Mouse (Mus musculus) midbrain, embryonic 13.5 days (tissue): ENCODE measurements around the gene Bbs9. TPM values are rescaled to one million over a fixed set of nuclear protein-coding genes. Genes with fewer than 3 reads are reported as not detected.

Experiments used
- ATAC-seq: fragments of 200-750 bp; cut with Nextera tagmentation; 2 replicates; pipeline ENCODE4 v1.8.0; 2017; ENCODE audit warnings: mild to moderate bottlenecking, moderate TSS enrichment, moderate library complexity
- H3K27ac ChIP-seq: fragments of 300-500 bp; sonication (generic); 2 replicates; pipeline ENCODE4 v1.5.1; 2015; ENCODE audit warnings: inconsistent platforms, mild to moderate bottlenecking, moderate library complexity
- H3K27me3 ChIP-seq: fragments of 300-500 bp; sonication (generic); 2 replicates; pipeline ENCODE4 v1.6.1; 2015; ENCODE audit warnings: mild to moderate bottlenecking, inconsistent platforms
- H3K36me3 ChIP-seq: fragments of 300-500 bp; sonication (generic); 2 replicates; pipeline ENCODE4 v1.6.1; 2015; ENCODE audit warnings: mild to moderate bottlenecking, inconsistent platforms
- H3K4me1 ChIP-seq: fragments of 300-500 bp; sonication (generic); replicated peaks from 2 replicates; pipeline ENCODE4 v1.6.1; 2015; ENCODE audit warnings: inconsistent platforms
- H3K4me2 ChIP-seq: fragments of 300-500 bp; sonication (generic); replicated peaks from 2 replicates; pipeline ENCODE4 v1.6.1; 2015; ENCODE audit warnings: moderate library complexity, mild to moderate bottlenecking, inconsistent platforms
- H3K4me3 ChIP-seq: fragments of 300-500 bp; sonication (generic); replicated peaks from 2 replicates; pipeline ENCODE4 v1.5.1; 2015; ENCODE audit warnings: mild to moderate bottlenecking, inconsistent platforms
- H3K9ac ChIP-seq: fragments of 300-500 bp; sonication (generic); replicated peaks from 2 replicates; pipeline ENCODE4 v1.6.1; 2015; ENCODE audit warnings: mild to moderate bottlenecking, inconsistent platforms
- H3K9me3 ChIP-seq: fragments of 300-500 bp; sonication (generic); 2 replicates; pipeline ENCODE4 v1.6.1; 2016; ENCODE audit warnings: mild to moderate bottlenecking, inconsistent platforms
- WGBS: fragments of 180-500 bp; shearing (Covaris S2); methylation state at CpG from one replicate; pipeline ENCODE4 v1.1.7; 2015; 5-methylcytosine and 5-hydroxymethylcytosine counted together
- polyA plus RNA-seq: library from polyadenylated mRNA; unstranded; fragments of >200 nt; fragmentation: Nextera tagmentation; extraction: Ambion mirVana; gene quantifications from 2 replicates; pipeline ENCODE4 v1.2.1, GENCODE M21; 2015

Gene Bbs9
- polyA plus RNA-seq, 1 experiment from 2014 or later, result 22.5 TPM

GRCm38 (mm10) chr9:22875231-22875630 lies 399.7 kb downstream of the Bbs9 start:
- Histone ChIP-seq H3K4me3 (no peak overlapping the region), H3K27me3 (no peaks in the 10 kb centered on the region), H3K4me1 (no peaks in the 10 kb centered on the region), H3K4me2 (no peak overlapping the region), H3K9ac (no peak overlapping the region), H3K27ac (no peak overlapping the region), H3K36me3 (no peaks in the 10 kb centered on the region), H3K9me3 (no peaks in the 10 kb centered on the region)
- no peak for ATAC-seq
- 82% methylated on average over 1 of the region's 1 CpGs for WGBS

- WGBS, result 94% methylated on average over 3 of the region's 3 CpGs
- H3K36me3 ChIP-seq, result no peaks in the 10 kb centered on the region
- no peak for ATAC-seq
- H3K9me3 ChIP-seq, result no peaks in the 10 kb centered on the region
- no peak overlapping the region for H3K27ac ChIP-seq
- no peak overlapping the region for H3K4me3 ChIP-seq
- H3K27me3 ChIP-seq, result no peaks in the 10 kb centered on the region
- H3K4me2 ChIP-seq, result no peak overlapping the region
- H3K4me1 ChIP-seq, result no peaks in the 10 kb centered on the region
- no peak overlapping the region for H3K9ac ChIP-seq
These were observed 403.8 kb downstream of the Bbs9 start for GRCm38 (mm10) chr9:22879266-22879665.

- Histone ChIP-seq H3K9ac (no peak overlapping the region), H3K4me3 (no peak overlapping the region), H3K27me3 (no peaks in the 10 kb centered on the region), H3K9me3 (no peaks in the 10 kb centered on the region), H3K36me3 (no peaks in the 10 kb centered on the region), H3K4me1 (no peaks in the 10 kb centered on the region), H3K27ac (no peak overlapping the region), H3K4me2 (no peak overlapping the region)
- ATAC-seq, result no peak
- 83% methylated on average over 4 of the region's 4 CpGs for WGBS
These were observed 410.8 kb downstream of the Bbs9 start for GRCm38 (mm10) chr9:22886351-22886750.

- ATAC-seq, result no peak
- Histone ChIP-seq H3K36me3 (no peaks in the 10 kb centered on the region), H3K4me3 (no peak overlapping the region), H3K27ac (no peak overlapping the region), H3K27me3 (no peaks in the 10 kb centered on the region), H3K4me2 (no peak overlapping the region), H3K9ac (no peak overlapping the region), H3K9me3 (no peaks in the 10 kb centered on the region), H3K4me1 (no peaks in the 10 kb centered on the region)
- WGBS, result 80% methylated on average over 3 of the region's 3 CpGs
These were observed 429.9 kb downstream of the Bbs9 start for GRCm38 (mm10) chr9:22905434-22905833.

GRCm38 (mm10) chr9:22916808-22917207 lies 441.3 kb downstream of the Bbs9 start:
- H3K36me3 ChIP-seq, result no peaks in the 10 kb centered on the region
- H3K27ac ChIP-seq, result no peak overlapping the region
- no peak overlapping the region for H3K4me3 ChIP-seq
- H3K4me2 ChIP-seq, result no peak overlapping the region
- ATAC-seq, result no peak
- no peak overlapping the region for H3K9ac ChIP-seq
- no peaks in the 10 kb centered on the region for H3K9me3 ChIP-seq
- H3K4me1 ChIP-seq, result no peaks in the 10 kb centered on the region
- H3K27me3 ChIP-seq, result no peaks in the 10 kb centered on the region

- Histone ChIP-seq H3K4me2 (no peak overlapping the region), H3K9me3 (no peaks in the 10 kb centered on the region), H3K27ac (no peak overlapping the region), H3K36me3 (no peaks in the 10 kb centered on the region), H3K4me3 (no peak overlapping the region), H3K4me1 (no peaks in the 10 kb centered on the region), H3K27me3 (no peaks in the 10 kb centered on the region), H3K9ac (no peak overlapping the region)
- ATAC-seq, result no peak
These were observed 460.1 kb downstream of the Bbs9 start for GRCm38 (mm10) chr9:22935645-22936044.

Other genes starting within 250 kb of the Bbs9 start
- gene Zfp599, start 215.8 kb upstream of the Bbs9 start, polyA plus RNA-seq, result 9.7 and 10.0 TPM in 2 replicates
- 39.9 and 43.3 TPM in 2 replicates for gene Zfp810, start 168.1 kb upstream of the Bbs9 start, polyA plus RNA-seq
- gene Anln, start 86.5 kb upstream of the Bbs9 start, polyA plus RNA-seq, result 10.7 and 12.1 TPM in 2 replicates
- 9.2 and 9.9 TPM in 2 replicates for gene 9530077C05Rik, start 64.2 kb upstream of the Bbs9 start, polyA plus RNA-seq
- not detected in 2 replicates for gene Gm17545, start 21.4 kb upstream of the Bbs9 start, polyA plus RNA-seq
- 61.6 and 64.8 TPM in 2 replicates for gene Rp9, start 6.0 kb upstream of the Bbs9 start, polyA plus RNA-seq